Mouse (Mus musculus): ENCODE measurements at regions not wholly inside any gene's neighbourhood (a gene's known extent, or its start where the extent isn't known, plus 50 kb on each side); places are given as distances from the start of the nearest gene placed in this dataset.

DNA sequence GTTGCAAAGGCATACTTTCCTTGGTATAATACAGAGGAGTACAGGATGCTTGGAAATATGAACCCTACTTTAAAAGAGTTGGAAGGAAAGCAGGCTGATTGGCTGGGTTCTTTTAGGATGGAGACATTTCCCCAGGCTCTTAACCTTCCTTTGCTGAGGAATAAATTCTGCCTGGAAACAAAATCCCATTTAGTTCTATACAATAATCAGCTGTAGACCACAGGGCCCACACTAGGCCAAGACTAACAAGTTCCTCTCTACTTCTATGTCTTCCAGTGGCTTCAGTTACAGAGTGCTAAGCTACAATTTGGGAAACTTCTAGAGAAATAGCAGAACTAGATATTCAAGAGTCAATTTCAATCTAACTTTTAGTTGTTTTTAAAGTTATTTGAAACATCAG is 384.6 kb upstream of the Xrcc4 start:
- TF ChIP-seq CTCF (IDR thresholded peaks at IDR 0.05) (no peak), POLR2A (IDR thresholded peaks at IDR 0.05; ENCODE audit: insufficient read depth, low read depth, low read length) (no peak)
